Mouse (Mus musculus) lung, embryonic 16.5 days (tissue): ENCODE results near the gene Ube2h. TPM values are rescaled to one million over a fixed set of nuclear protein-coding genes. Genes with fewer than 3 reads are reported as not detected.

Experiments used
- ATAC-seq: fragments of 200-750 bp; cut with Nextera tagmentation; 2 replicates; pipeline ENCODE4 v1.8.0; 2017; ENCODE audit warnings: low read depth, mild to moderate bottlenecking, moderate library complexity
- H3K27ac ChIP-seq: fragments of 300-500 bp; sonication (generic); 2 replicates; pipeline ENCODE4 v1.5.1; 2014; ENCODE audit warnings: mild to moderate bottlenecking, control low read depth, low read length
- H3K27me3 ChIP-seq: fragments of 300-500 bp; sonication (generic); 2 replicates; pipeline ENCODE4 v1.6.1; 2014; ENCODE audit warnings: low read depth, low read length, mixed read lengths; ENCODE audit not compliant: control insufficient read depth, insufficient read depth
- H3K36me3 ChIP-seq: fragments of 300-500 bp; sonication (generic); 2 replicates; pipeline ENCODE4 v1.6.1; 2014; ENCODE audit warnings: low read length; ENCODE audit not compliant: control insufficient read depth, insufficient read depth
- H3K4me1 ChIP-seq: fragments of 300-500 bp; sonication (generic); replicated peaks from 2 replicates; pipeline ENCODE4 v1.6.1; 2014; ENCODE audit warnings: low read length, mixed read lengths; ENCODE audit not compliant: control insufficient read depth, insufficient read depth
- H3K4me2 ChIP-seq: fragments of 300-500 bp; sonication (generic); 2 replicates; pipeline ENCODE4 v1.6.1; 2014; ENCODE audit warnings: low read depth, low read length, control low read depth
- H3K4me3 ChIP-seq: fragments of 300-500 bp; sonication (generic); 2 replicates; pipeline ENCODE4 v1.5.1; 2014; ENCODE audit warnings: mild to moderate bottlenecking, low read length, control low read depth
- H3K9ac ChIP-seq: fragments of 300-500 bp; sonication (generic); 2 replicates; pipeline ENCODE4 v1.6.1; 2014; ENCODE audit warnings: low read length, control low read depth
- H3K9me3 ChIP-seq: fragments of 300-500 bp; sonication (generic); 2 replicates; pipeline ENCODE4 v1.6.1; 2016; ENCODE audit warnings: low read length; ENCODE audit not compliant: control insufficient read depth
- WGBS: fragments of 180-500 bp; shearing (Covaris S2); extraction: QIAGEN DNeasy Blood & Tissue Kit; methylation state at CpG from one replicate; pipeline ENCODE4 v1.1.7; 2014; 5-methylcytosine and 5-hydroxymethylcytosine counted together
- polyA plus RNA-seq: library from polyadenylated mRNA; unstranded; fragments of >200 nt; fragmentation: Nextera tagmentation; extraction: Ambion mirVana; gene quantifications from 2 replicates; pipeline ENCODE4 v1.2.1, GENCODE M21; 2015

Ube2h gene
- polyA plus RNA-seq, 1 experiment from 2014 or later: 42.5 TPM

GRCm38 (mm10) chr6:30179046-30179445 is 125.3 kb downstream of the Ube2h start:
- peaks cover 74% of the 10 kb centered on the region for H3K27me3 ChIP-seq
- H3K9me3 ChIP-seq: no peaks in the 10 kb centered on the region
- WGBS: 19% methylated on average over 11 of the region's 11 CpGs
- peaks cover 16% of the 10 kb centered on the region for H3K4me1 ChIP-seq
- H3K4me3 ChIP-seq: no peak overlapping the region
- no peak overlapping the region for H3K4me2 ChIP-seq
- ATAC-seq: no peak
- H3K9ac ChIP-seq: no peak overlapping the region
- no peaks in the 10 kb centered on the region for H3K36me3 ChIP-seq
- H3K27ac ChIP-seq: no peak overlapping the region

- peaks cover 83% of the 10 kb centered on the region for H3K27me3 ChIP-seq
- H3K9ac ChIP-seq: no peak overlapping the region
- ATAC-seq: no peak
- H3K4me2 ChIP-seq: no peak overlapping the region
- H3K4me3 ChIP-seq: no peak overlapping the region
- 2% methylated on average over 24 of the region's 27 CpGs for WGBS
- no peak overlapping the region for H3K27ac ChIP-seq
- H3K9me3 ChIP-seq: no peaks in the 10 kb centered on the region
- peaks cover 25% of the 10 kb centered on the region for H3K4me1 ChIP-seq
- H3K36me3 ChIP-seq: no peaks in the 10 kb centered on the region
Measured at GRCm38 (mm10) chr6:30178023-30178639, 126.2 kb downstream of the Ube2h start.

- H3K36me3 ChIP-seq: no peaks in the 10 kb centered on the region
- no peak overlapping the region for H3K4me3 ChIP-seq
- H3K27ac ChIP-seq: no peak overlapping the region
- ATAC-seq: no peak
- H3K4me2 ChIP-seq: no peak overlapping the region
- 2% methylated on average over 14 of the region's 14 CpGs for WGBS
- peaks cover 25% of the 10 kb centered on the region for H3K4me1 ChIP-seq
- no peaks in the 10 kb centered on the region for H3K9me3 ChIP-seq
- peaks cover 90% of the 10 kb centered on the region for H3K27me3 ChIP-seq
- H3K9ac ChIP-seq: no peak overlapping the region
Measured at GRCm38 (mm10) chr6:30177305-30177704, 127.0 kb downstream of the Ube2h start.

GRCm38 (mm10) chr6:30176496-30176895 is 127.8 kb downstream of the Ube2h start:
- Histone ChIP-seq H3K4me1 (peaks cover 29% of the 10 kb centered on the region), H3K36me3 (no peaks in the 10 kb centered on the region), H3K9me3 (no peaks in the 10 kb centered on the region), H3K27ac (no peak overlapping the region), H3K9ac (no peak overlapping the region), H3K27me3 (peaks cover 95% of the 10 kb centered on the region), H3K4me3 (no peak overlapping the region), H3K4me2 (peak overlapping the region; percentile 46; the same call in 1 of the 2 replicates)
- WGBS: 5% methylated on average over 12 of the region's 12 CpGs
- ATAC-seq: no peak

- WGBS: under 1% methylated on average over 28 of the region's 28 CpGs
- Histone ChIP-seq H3K27me3 (peaks cover 95% of the 10 kb centered on the region), H3K9me3 (no peaks in the 10 kb centered on the region), H3K9ac (no peak overlapping the region), H3K4me2 (peak overlapping the region; percentile 46), H3K4me3 (peak overlapping the region; percentile 56), H3K4me1 (peaks cover 29% of the 10 kb centered on the region), H3K36me3 (no peaks in the 10 kb centered on the region), H3K27ac (no peak overlapping the region)
- ATAC-seq: no peak
Measured at GRCm38 (mm10) chr6:30175918-30176421, 128.4 kb downstream of the Ube2h start.

- ATAC-seq: no peak
- Histone ChIP-seq H3K4me2 (peak overlapping the region; percentile 61), H3K4me1 (peaks cover 29% of the 10 kb centered on the region), H3K36me3 (no peaks in the 10 kb centered on the region), H3K27me3 (peaks cover 94% of the 10 kb centered on the region), H3K4me3 (peak overlapping the region; percentile 56), H3K27ac (no peak overlapping the region), H3K9ac (no peak overlapping the region), H3K9me3 (no peaks in the 10 kb centered on the region)
- whole genome bisulfite sequencing: 1% methylated on average over 44 of the region's 45 CpGs
Measured at GRCm38 (mm10) chr6:30175225-30175917, 129.0 kb downstream of the Ube2h start.

- H3K9ac ChIP-seq: peak overlapping the region; percentile 66; the same call in 1 of the 2 replicates
- no peak overlapping the region for H3K27ac ChIP-seq
- peak overlapping the region; percentile 56 for H3K4me3 ChIP-seq
- no peaks in the 10 kb centered on the region for H3K36me3 ChIP-seq
- peaks cover 29% of the 10 kb centered on the region for H3K4me1 ChIP-seq
- H3K9me3 ChIP-seq: no peaks in the 10 kb centered on the region
- under 1% methylated on average over 33 of the region's 33 CpGs for WGBS
- ATAC-seq: peak; percentile 38
- peaks cover 94% of the 10 kb centered on the region for H3K27me3 ChIP-seq
- H3K4me2 ChIP-seq: peak overlapping the region; percentile 61
Measured at GRCm38 (mm10) chr6:30174461-30175224, 129.7 kb downstream of the Ube2h start.

- WGBS: under 1% methylated on average over 72 of the region's 80 CpGs
- no peaks in the 10 kb centered on the region for H3K36me3 ChIP-seq
- H3K9me3 ChIP-seq: no peaks in the 10 kb centered on the region
- H3K4me1 ChIP-seq: peaks cover 29% of the 10 kb centered on the region
- peak overlapping the region; percentile 66 for H3K9ac ChIP-seq
- H3K27ac ChIP-seq: peak overlapping the region; percentile 76
- ATAC-seq: peak; percentile 79
- H3K4me3 ChIP-seq: peak overlapping the region; percentile 56
- peak overlapping the region; percentile 61 for H3K4me2 ChIP-seq
- peaks cover 90% of the 10 kb centered on the region for H3K27me3 ChIP-seq
Measured at GRCm38 (mm10) chr6:30173551-30174460, 130.5 kb downstream of the Ube2h start.
